Mouse (Mus musculus) lung, adult 2 months (tissue): Measurements from ENCODE around the gene Tnik.

Experiments
- CTCF ChIP-seq: fragments of 200-500 bp; IDR thresholded peaks from 2 replicates; pipeline ENCODE4 v1.5.1; 2011; ENCODE audit warnings: mild to moderate bottlenecking, low read length, control low read depth; ENCODE audit not compliant: insufficient read depth
- POLR2A ChIP-seq: fragments of 200-500 bp; IDR thresholded peaks from 2 replicates; pipeline ENCODE4 v1.6.1; 2011; ENCODE audit warnings: low read depth, mild to moderate bottlenecking, control low read depth, low read length, borderline replicate concordance; ENCODE audit errors: extremely low read depth

GRCm38 (mm10) chr3:28638957-28639356 lies 375.9 kb downstream of the Tnik start:
- TF ChIP-seq CTCF (no peak), POLR2A (no peak)
